Mouse (Mus musculus) midbrain, embryonic 16.5 days (tissue): Measurements from ENCODE around the gene Cep72. TPM values are rescaled to one million over a fixed set of nuclear protein-coding genes. Genes with fewer than 3 reads are reported as not detected.
"Not testable (repeated sequence)": the region's sequence is repeated elsewhere in the genome, so short reads cannot be mapped to it uniquely, and the experiment has no call there.

Experiments
- ATAC-seq: fragments of 200-750 bp; cut with Nextera tagmentation; 2 replicates; pipeline ENCODE4 v1.8.0; 2017; ENCODE audit warnings: moderate TSS enrichment
- H3K27ac ChIP-seq: fragments of 300-500 bp; sonication (generic); 2 replicates; pipeline ENCODE4 v1.5.1; 2014; ENCODE audit warnings: mild to moderate bottlenecking, low read length, mixed read lengths
- H3K27me3 ChIP-seq: fragments of 300-500 bp; sonication (generic); 2 replicates; pipeline ENCODE4 v1.6.1; 2014; ENCODE audit warnings: low read depth, low read length, mixed read lengths; ENCODE audit not compliant: control insufficient read depth, insufficient read depth
- H3K36me3 ChIP-seq: fragments of 300-500 bp; sonication (generic); 2 replicates; pipeline ENCODE4 v1.6.1; 2014; ENCODE audit warnings: mild to moderate bottlenecking, low read length, moderate library complexity, mixed read lengths; ENCODE audit not compliant: control insufficient read depth, insufficient read depth
- H3K4me1 ChIP-seq: fragments of 300-500 bp; sonication (generic); 2 replicates; pipeline ENCODE4 v1.6.1; 2014; ENCODE audit warnings: mild to moderate bottlenecking, low read length, mixed read lengths; ENCODE audit not compliant: control insufficient read depth, insufficient read depth
- H3K4me2 ChIP-seq: fragments of 300-500 bp; sonication (generic); 2 replicates; pipeline ENCODE4 v1.6.1; 2014; ENCODE audit warnings: mild to moderate bottlenecking, low read length, mixed read lengths
- H3K4me3 ChIP-seq: fragments of 300-500 bp; sonication (generic); 2 replicates; pipeline ENCODE4 v1.5.1; 2014; ENCODE audit warnings: low read depth, mild to moderate bottlenecking, low read length, moderate library complexity, mixed read lengths
- H3K9ac ChIP-seq: fragments of 300-500 bp; sonication (generic); 2 replicates; pipeline ENCODE4 v1.6.1; 2014; ENCODE audit warnings: low read depth, low read length, mixed read lengths
- H3K9me3 ChIP-seq: fragments of 300-500 bp; sonication (generic); replicated peaks from 2 replicates; pipeline ENCODE4 v1.6.1; 2014; ENCODE audit warnings: mild to moderate bottlenecking, low read length, mixed read lengths; ENCODE audit not compliant: control insufficient read depth, poor library complexity, severe bottlenecking
- WGBS: fragments of 180-500 bp; shearing (Covaris S2); extraction: QIAGEN DNeasy Blood & Tissue Kit; methylation state at CpG from one replicate; pipeline ENCODE4 v1.1.7; 2014; 5-methylcytosine and 5-hydroxymethylcytosine counted together
- polyA plus RNA-seq: library from polyadenylated mRNA; unstranded; fragments of >200 nt; fragmentation: Nextera tagmentation; extraction: Ambion mirVana; gene quantifications from 2 replicates; pipeline ENCODE4 v1.2.1, GENCODE M21; 2015

Cep72 gene
- polyA plus RNA-seq, 1 experiment from 2014 or later = 6.7 TPM

DNA sequence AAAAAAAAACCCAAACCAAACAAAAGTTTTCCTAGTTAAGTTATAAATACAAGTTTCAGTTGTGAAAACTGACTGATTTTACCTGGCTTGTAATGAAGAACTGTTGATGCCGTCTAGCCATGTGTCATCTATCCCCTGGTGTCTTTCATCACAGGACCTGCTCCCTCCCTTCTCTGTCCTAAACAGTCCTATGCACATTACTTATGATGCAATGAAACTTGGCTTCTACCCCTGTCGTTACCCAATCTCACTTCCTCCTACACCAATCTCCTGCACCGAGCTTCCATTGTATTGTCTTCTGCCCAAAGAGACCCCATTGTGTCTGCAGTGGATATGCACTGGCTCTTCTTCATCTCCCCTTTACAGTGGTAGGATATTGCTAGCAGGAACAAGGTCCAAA, 28.2 kb upstream of the Cep72 start:
- Histone ChIP-seq H3K36me3 (no peaks in the 10 kb centered on the region), H3K9ac (no peak overlapping the region), H3K9me3 (no peaks in the 10 kb centered on the region), H3K4me3 (no peak overlapping the region), H3K4me2 (no peak overlapping the region), H3K4me1 (no peaks in the 10 kb centered on the region), H3K27me3 (no peaks in the 10 kb centered on the region), H3K27ac (no peak overlapping the region)
- 79% methylated on average over 3 of the region's 3 CpGs for WGBS
- ATAC-seq = no peak

DNA sequence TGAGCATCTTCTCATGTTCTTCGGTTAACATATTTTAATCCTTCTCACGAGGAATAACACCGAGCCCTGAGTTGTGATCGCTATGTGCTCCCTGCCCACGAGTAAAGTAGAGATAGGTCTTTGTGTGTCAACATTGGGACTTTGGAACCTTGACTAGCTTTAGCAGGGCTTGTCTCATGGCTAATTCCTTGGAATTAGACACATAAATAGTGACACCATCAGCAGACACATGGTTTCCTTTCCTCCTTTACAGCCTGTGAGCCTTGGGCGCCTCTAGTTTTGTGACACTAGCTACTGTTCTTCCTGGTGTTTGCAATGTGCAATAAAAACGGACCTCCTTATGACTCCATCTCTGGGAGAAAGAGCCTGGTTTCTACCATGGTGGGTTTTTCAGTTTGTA, 11.3 kb upstream of the Cep72 start:
- no peak overlapping the region for H3K27ac ChIP-seq
- no peaks in the 10 kb centered on the region for H3K9me3 ChIP-seq
- no peaks in the 10 kb centered on the region for H3K36me3 ChIP-seq
- WGBS = 88% methylated on average over 7 of the region's 7 CpGs
- no peaks in the 10 kb centered on the region for H3K27me3 ChIP-seq
- no peak overlapping the region for H3K9ac ChIP-seq
- no peak for ATAC-seq
- H3K4me3 ChIP-seq = no peak overlapping the region
- no peak overlapping the region for H3K4me2 ChIP-seq
- no peaks in the 10 kb centered on the region for H3K4me1 ChIP-seq

DNA sequence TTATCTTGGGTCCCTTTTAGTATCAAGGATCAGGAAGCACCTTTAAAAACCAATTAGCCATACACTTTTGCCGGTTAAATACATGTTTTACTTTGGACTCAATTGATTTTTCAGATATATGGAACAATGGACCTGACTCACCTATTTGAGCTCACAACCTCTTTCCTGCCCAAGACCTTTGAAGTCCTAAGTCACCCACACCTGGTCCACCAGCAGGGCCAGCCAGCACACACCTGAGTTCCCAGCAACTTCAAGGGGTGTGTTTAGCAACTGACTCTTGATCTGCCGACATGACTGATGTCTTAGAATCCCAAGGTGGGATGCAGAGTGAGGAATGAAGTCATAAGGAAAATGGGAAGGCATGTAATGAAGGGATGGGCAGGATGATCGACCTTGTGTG, 9.6 kb upstream of the Cep72 start:
- WGBS = 82% methylated on average over 3 of the region's 3 CpGs
- no peak overlapping the region for H3K4me2 ChIP-seq
- H3K4me3 ChIP-seq = no peak overlapping the region
- no peaks in the 10 kb centered on the region for H3K27me3 ChIP-seq
- no peaks in the 10 kb centered on the region for H3K36me3 ChIP-seq
- H3K4me1 ChIP-seq = no peaks in the 10 kb centered on the region
- H3K27ac ChIP-seq = no peak overlapping the region
- ATAC-seq = no peak
- no peak overlapping the region for H3K9ac ChIP-seq
- H3K9me3 ChIP-seq = no peaks in the 10 kb centered on the region

DNA sequence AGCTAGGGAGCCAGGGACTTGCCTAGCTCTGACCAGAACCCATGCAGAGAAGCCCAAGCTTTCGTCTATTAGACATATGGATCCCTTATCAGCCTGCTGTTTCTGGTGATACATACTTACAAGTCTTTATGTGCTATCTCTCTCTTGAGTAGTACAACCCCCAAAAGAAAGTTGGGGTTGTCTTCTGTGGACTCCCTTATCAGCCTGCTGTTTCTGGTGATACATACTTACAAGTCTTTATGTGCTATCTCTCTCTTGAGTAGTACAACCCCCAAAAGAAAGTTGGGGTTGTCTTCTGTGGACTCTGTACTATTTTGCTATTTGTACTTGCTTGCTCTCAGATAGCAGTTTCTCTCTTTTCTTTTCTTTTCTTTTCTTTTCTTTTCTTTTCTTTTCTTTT, 9.1 kb upstream of the Cep72 start:
- H3K27ac ChIP-seq, H3K4me1 ChIP-seq, H3K36me3 ChIP-seq, H3K9me3 ChIP-seq, H3K4me2 ChIP-seq, H3K4me3 ChIP-seq, ATAC-seq, H3K9ac ChIP-seq, H3K27me3 ChIP-seq: not testable (repeated sequence)
- WGBS = 69% methylated on average over 1 of the region's 1 CpGs

DNA sequence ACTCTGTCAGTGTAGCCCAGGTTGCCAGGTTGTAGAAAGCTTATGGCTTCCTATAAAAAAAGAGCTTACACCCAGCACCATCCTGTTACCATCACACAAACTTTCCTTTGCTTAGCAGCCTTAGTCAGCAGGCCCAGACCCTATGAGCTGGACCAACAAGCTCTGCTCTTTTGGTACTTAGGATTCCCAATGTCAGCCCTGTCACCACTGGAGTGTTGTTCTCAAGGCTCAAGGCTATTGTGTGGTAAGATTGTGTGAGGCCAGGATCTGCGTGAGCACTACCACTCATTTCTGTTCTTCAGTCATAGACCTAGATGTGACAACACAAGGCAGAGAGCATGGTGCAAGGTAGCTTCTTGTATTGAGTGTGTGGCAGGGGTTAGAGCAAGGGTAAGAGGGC, 4.5 kb upstream of the Cep72 start:
- no peak overlapping the region for H3K4me2 ChIP-seq
- no peak overlapping the region for H3K9ac ChIP-seq
- WGBS = 67% methylated on average over 1 of the region's 1 CpGs
- H3K4me1 ChIP-seq = no peaks in the 10 kb centered on the region
- H3K27ac ChIP-seq = no peak overlapping the region
- H3K36me3 ChIP-seq = no peaks in the 10 kb centered on the region
- H3K4me3 ChIP-seq = no peak overlapping the region
- H3K9me3 ChIP-seq = no peaks in the 10 kb centered on the region
- no peaks in the 10 kb centered on the region for H3K27me3 ChIP-seq
- no peak for ATAC-seq

DNA sequence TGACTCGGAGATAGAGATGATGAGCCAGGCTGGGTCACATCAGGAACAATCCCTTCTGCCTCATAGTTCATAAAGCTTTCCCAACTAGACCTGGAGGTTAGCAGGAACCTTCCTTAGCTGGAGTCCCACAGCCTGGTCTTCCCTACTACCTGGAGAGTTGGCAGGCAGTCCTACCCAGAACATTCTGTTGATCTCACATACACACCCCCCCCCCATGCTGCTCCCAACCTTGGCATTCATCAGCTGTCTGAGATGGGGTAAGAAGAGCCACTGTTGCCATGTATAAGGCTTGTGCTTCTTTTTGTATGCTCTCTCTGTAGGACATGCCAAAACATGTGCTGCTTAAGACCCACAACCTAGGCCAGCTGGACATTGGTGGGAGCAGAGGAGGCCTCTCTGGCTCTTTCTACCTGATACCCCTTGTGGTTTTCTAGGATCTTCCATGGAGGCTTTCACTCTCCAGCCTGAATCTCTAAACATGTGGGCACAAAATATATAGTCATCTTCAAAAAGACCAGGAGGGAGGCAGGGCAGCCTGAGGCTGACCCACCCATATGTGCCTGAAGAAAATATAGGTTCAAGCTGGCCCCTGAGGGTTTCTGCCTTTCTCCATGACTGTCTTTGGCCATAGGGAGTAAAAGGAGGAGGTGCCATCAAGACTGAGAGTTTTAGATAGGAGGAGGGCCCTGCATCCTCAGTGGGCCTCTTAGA, 1.4 kb upstream of the Cep72 start:
- H3K27me3 ChIP-seq = no peaks in the 10 kb centered on the region
- H3K4me2 ChIP-seq = no peak overlapping the region
- no peak overlapping the region for H3K4me3 ChIP-seq
- WGBS = 100% methylated on average over 1 of the region's 1 CpGs
- no peak overlapping the region for H3K27ac ChIP-seq
- no peaks in the 10 kb centered on the region for H3K9me3 ChIP-seq
- no peak for ATAC-seq
- no peaks in the 10 kb centered on the region for H3K36me3 ChIP-seq
- no peaks in the 10 kb centered on the region for H3K4me1 ChIP-seq
- H3K9ac ChIP-seq = no peak overlapping the region

DNA sequence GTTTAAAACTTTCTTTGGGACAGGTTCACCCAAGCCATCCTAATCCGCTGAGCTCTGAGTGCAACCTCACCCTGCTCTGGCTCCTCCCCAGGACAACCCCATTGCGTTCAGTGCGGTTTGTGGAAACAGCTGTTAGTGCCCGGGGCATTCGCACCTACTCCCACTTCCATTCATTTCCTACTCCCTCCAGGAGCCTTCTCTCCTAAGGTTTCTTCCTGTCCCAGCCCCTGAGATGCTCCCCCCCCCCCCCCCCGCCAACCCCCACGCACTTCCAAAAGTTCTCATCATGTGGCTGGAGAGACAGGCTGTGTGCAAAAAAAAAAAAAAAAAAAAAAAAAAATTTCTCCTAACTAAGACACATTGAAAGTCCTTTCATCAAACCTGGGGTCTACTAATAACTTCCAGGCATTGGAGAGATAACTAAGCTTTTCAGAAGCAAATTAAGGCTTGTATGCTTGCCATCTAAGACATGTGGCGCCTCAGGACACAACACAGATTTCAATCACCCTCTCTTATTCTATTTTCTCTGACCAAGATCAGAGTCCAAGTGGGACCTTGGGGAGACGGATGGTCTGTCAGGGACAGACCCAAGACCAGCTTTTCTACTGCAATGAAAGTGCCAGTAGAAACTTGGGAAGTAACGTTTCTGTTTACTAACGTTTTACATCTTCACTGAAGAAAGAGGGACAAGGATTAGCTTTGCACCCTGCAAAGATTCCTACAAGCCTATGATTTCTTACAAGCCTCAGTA, 454 bp upstream of the Cep72 start:
- H3K27ac ChIP-seq = no peak overlapping the region
- no peaks in the 10 kb centered on the region for H3K27me3 ChIP-seq
- 35% methylated on average over 9 of the region's 11 CpGs for WGBS
- no peaks in the 10 kb centered on the region for H3K36me3 ChIP-seq
- H3K9ac ChIP-seq = peak overlapping the region; percentile 73; the same call in 1 of the 2 replicates
- peak overlapping the region; percentile 79 for H3K4me3 ChIP-seq
- H3K4me2 ChIP-seq = peak overlapping the region; percentile 58
- no peak for ATAC-seq
- no peaks in the 10 kb centered on the region for H3K9me3 ChIP-seq
- no peaks in the 10 kb centered on the region for H3K4me1 ChIP-seq

DNA sequence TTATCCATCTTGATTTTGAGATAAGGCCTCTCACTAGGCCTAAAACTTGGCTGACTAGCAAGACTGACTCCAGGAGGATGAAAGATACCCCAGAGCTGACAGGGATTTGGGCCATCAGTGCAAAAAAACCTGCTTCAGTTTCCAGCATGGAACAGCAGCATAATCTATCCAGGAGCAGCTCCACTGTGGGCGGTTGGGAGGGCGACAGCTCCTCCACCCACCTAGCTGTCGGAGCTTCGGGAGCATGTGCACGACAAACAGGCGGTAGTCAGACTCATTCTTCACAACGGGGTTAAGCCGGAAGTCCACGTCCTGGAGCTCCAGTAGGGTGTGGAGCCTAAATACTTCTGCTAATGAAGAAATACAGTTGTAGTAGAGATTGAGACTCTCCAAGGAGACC, 4.0 kb downstream of the Cep72 start:
- no peak overlapping the region for H3K4me2 ChIP-seq
- no peak overlapping the region for H3K9ac ChIP-seq
- 95% methylated on average over 9 of the region's 9 CpGs for WGBS
- H3K27me3 ChIP-seq = no peaks in the 10 kb centered on the region
- no peak overlapping the region for H3K27ac ChIP-seq
- H3K9me3 ChIP-seq = no peaks in the 10 kb centered on the region
- H3K36me3 ChIP-seq = no peaks in the 10 kb centered on the region
- H3K4me1 ChIP-seq = no peaks in the 10 kb centered on the region
- ATAC-seq = no peak
- no peak overlapping the region for H3K4me3 ChIP-seq

DNA sequence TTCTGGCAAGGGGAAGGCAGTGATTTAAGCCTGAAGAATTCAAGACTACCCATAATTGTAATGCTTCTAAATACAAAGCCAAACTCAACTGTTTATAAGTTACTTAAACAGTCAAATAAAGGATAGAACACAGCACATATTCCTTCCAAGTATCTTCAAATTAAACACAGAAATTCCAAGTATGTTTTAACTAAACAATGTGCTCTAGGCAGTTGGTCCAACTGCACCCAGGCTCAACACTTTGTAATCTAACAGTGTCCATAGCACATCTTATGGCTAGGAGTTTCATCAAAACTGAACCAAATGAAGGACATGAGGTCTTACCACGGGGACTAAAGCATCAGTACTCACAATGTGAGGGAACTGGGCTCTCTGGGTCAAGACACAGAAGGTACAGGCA, 5.9 kb downstream of the Cep72 start:
- H3K4me3 ChIP-seq = no peak overlapping the region
- 97% methylated on average over 1 of the region's 1 CpGs for WGBS
- H3K4me2 ChIP-seq = no peak overlapping the region
- no peaks in the 10 kb centered on the region for H3K4me1 ChIP-seq
- no peaks in the 10 kb centered on the region for H3K27me3 ChIP-seq
- H3K36me3 ChIP-seq = no peaks in the 10 kb centered on the region
- no peak for ATAC-seq
- H3K9ac ChIP-seq = no peak overlapping the region
- H3K9me3 ChIP-seq = no peaks in the 10 kb centered on the region
- no peak overlapping the region for H3K27ac ChIP-seq
